Mouse (Mus musculus): ENCODE data around the gene Gdpd1. TPM values are rescaled to one million over a fixed set of nuclear protein-coding genes. Genes with fewer than 3 reads are reported as not detected.

The Gdpd1 gene
- polyA plus RNA-seq, 1 experiment = 79.5 TPM

- no peak for TF ChIP-seq POLR2A (IDR thresholded peaks at IDR 0.05; ENCODE audit: borderline replicate concordance, extremely low read depth, insufficient read depth, insufficient read length, poor library complexity, severe bottlenecking)
- TF ChIP-seq CTCF (IDR thresholded peaks at IDR 0.05; ENCODE audit: borderline replicate concordance, extremely low read depth, insufficient read depth, insufficient read length) = no peak
- no peak for DNase-seq (ENCODE audit: low read depth)
Measured at GRCm38 (mm10) chr11:86996266-86996665, 77.6 kb downstream of the Gdpd1 start.

DNA sequence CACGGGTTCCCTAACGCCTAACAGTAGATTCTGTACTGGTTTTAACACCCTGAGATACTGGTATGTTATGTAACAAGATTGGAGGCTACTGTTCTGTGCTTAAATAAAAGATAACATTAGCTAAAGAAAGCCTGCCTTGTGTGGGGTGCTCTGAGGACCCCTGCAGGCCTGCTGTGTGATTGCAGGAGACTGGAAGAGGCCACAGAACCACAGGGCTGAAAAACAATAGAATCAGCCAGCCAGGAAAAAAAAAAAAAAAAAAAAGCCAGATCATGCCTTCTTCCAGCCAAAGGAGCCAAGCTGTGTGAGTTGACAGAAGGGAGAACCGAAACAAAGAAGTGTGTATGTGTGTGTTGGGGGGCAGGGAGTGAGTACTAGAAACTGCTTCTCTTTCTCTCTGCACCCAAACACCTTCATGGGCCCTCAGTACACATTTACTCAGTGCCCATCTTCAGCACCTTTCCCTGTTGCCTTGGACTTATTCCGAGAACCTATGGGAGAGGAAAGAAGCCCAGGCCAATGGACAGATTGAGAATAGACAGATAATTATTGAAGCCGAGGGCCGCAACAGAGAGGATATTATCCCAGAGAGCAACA lies 78.1 kb downstream of the Gdpd1 start:
- peak; percentile 92 for DNase-seq (ENCODE audit: low read depth)
- TF ChIP-seq CTCF (IDR thresholded peaks at IDR 0.05; ENCODE audit: borderline replicate concordance, extremely low read depth, insufficient read depth, insufficient read length) (peak; percentile 88), POLR2A (IDR thresholded peaks at IDR 0.05; ENCODE audit: borderline replicate concordance, extremely low read depth, insufficient read depth, insufficient read length, poor library complexity, severe bottlenecking) (no peak)

GRCm38 (mm10) chr11:86994791-86995624 lies 78.9 kb downstream of the Gdpd1 start:
- no peak for DNase-seq (ENCODE audit: low read depth)
- TF ChIP-seq POLR2A (IDR thresholded peaks at IDR 0.05; ENCODE audit: borderline replicate concordance, extremely low read depth, insufficient read depth, insufficient read length, poor library complexity, severe bottlenecking) = no peak
- no peak for TF ChIP-seq CTCF (IDR thresholded peaks at IDR 0.05; ENCODE audit: borderline replicate concordance, extremely low read depth, insufficient read depth, insufficient read length)

- TF ChIP-seq POLR2A (IDR thresholded peaks at IDR 0.05; ENCODE audit: borderline replicate concordance, extremely low read depth, insufficient read depth, insufficient read length, poor library complexity, severe bottlenecking) = no peak
- no peak for TF ChIP-seq CTCF (IDR thresholded peaks at IDR 0.05; ENCODE audit: borderline replicate concordance, extremely low read depth, insufficient read depth, insufficient read length)
- DNase-seq (ENCODE audit: low read depth) = no peak
Measured at GRCm38 (mm10) chr11:86994330-86994729, 79.5 kb downstream of the Gdpd1 start.

GRCm38 (mm10) chr11:86993041-86994037 lies 80.5 kb downstream of the Gdpd1 start, which contains the start of gene Ypel2:
Gene Ypel2 (minus strand): TSS chr11:86993707.
- DNase-seq (ENCODE audit: low read depth) = peak; percentile 99
- TF ChIP-seq CTCF (IDR thresholded peaks at IDR 0.05; ENCODE audit: borderline replicate concordance, extremely low read depth, insufficient read depth, insufficient read length) (no peak), POLR2A (IDR thresholded peaks at IDR 0.05; ENCODE audit: borderline replicate concordance, extremely low read depth, insufficient read depth, insufficient read length, poor library complexity, severe bottlenecking) (peak; percentile 61; the same call in 1 of the 2 replicates)

GRCm38 (mm10) chr11:86992461-86992988 lies 81.3 kb downstream of the Gdpd1 start:
- peak; percentile 40 for DNase-seq (ENCODE audit: low read depth)
- no peak for TF ChIP-seq CTCF (IDR thresholded peaks at IDR 0.05; ENCODE audit: borderline replicate concordance, extremely low read depth, insufficient read depth, insufficient read length)
- TF ChIP-seq POLR2A (IDR thresholded peaks at IDR 0.05; ENCODE audit: borderline replicate concordance, extremely low read depth, insufficient read depth, insufficient read length, poor library complexity, severe bottlenecking) = no peak

DNA sequence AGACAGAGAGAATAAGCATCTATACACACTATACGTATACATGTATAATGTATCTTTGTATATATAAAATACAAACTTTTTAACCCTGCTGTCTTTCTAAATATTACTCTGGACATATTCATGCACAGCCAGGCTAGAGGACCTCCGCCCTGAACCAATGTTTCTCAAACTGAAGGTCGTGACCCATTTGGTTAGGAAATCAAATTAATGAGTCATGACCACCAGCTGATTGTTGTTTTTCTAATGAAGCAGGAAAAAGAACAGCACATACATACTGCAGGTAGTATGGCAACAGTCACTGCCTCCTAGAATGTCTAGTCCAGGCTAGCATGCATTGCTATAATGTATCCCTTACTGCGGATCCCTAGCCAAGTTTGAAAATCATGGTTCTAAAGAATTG lies 82.6 kb downstream of the Gdpd1 start:
- no peak for TF ChIP-seq CTCF (IDR thresholded peaks at IDR 0.05; ENCODE audit: borderline replicate concordance, extremely low read depth, insufficient read depth, insufficient read length)
- DNase-seq (ENCODE audit: low read depth) = no peak

DNA sequence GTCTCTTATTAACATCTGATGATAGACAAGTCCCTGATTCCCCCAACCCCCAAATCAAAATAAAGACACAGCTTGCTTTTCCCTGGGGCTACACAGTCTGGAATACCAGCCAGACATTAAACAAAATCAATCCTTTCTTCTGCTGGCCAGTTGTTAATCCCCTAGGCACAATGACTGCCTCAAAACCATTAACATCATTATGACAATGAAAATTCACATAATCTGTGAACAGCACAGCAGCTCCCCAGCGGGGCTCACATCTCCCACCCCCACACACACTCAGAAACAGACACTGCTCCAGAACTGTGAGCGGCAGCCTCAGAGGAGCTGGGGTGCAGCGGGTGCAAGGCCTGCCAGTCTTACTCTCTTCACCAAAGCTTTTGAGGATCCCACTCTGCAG lies 83.6 kb downstream of the Gdpd1 start:
- TF ChIP-seq POLR2A (IDR thresholded peaks at IDR 0.05; ENCODE audit: borderline replicate concordance, extremely low read depth, insufficient read depth, insufficient read length, poor library complexity, severe bottlenecking) (no peak), CTCF (IDR thresholded peaks at IDR 0.05; ENCODE audit: borderline replicate concordance, extremely low read depth, insufficient read depth, insufficient read length) (no peak)
- DNase-seq (ENCODE audit: low read depth) = peak; percentile 78

DNA sequence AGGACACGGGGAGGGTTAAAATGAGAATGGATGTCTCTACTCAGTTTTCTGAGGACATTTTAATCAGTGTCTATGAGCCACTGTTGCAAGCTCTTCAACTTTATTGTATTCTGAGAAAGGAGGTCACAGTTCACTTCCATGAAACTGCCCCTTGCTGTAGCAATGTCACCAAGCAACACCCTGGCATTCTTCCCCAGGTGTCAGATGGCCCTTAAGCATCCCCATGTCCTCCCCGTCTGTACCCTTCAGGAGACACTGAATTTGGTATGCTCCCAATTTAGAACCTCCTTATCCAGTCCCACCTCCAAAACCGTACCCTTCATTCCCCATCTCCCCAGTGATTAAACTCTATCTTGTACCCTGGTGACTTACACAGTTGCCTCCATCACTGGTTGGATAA lies 88.9 kb downstream of the Gdpd1 start:
- no peak for TF ChIP-seq POLR2A (IDR thresholded peaks at IDR 0.05; ENCODE audit: borderline replicate concordance, extremely low read depth, insufficient read depth, insufficient read length, poor library complexity, severe bottlenecking)
- no peak for TF ChIP-seq CTCF (IDR thresholded peaks at IDR 0.05; ENCODE audit: borderline replicate concordance, extremely low read depth, insufficient read depth, insufficient read length)

More for the DNA sequence above, 88.9 kb downstream of the Gdpd1 start:
- DNase-seq (ENCODE audit: low read depth) = no peak

Other genes starting within 250 kb of the Gdpd1 start
- gene Ypel2, start 80.4 kb downstream of the Gdpd1 start, polyA plus RNA-seq (2012; rRNA removed) = 6.3 and 6.6 TPM in 2 replicates
- 19.8 and 21.4 TPM in 2 replicates for gene Smg8, start 12.7 kb upstream of the Gdpd1 start, polyA plus RNA-seq (2012; rRNA removed)
- gene Prr11, start 34.6 kb upstream of the Gdpd1 start, polyA plus RNA-seq (2012; rRNA removed) = 7.1 and 8.6 TPM in 2 replicates
- gene Ska2, start 35.2 kb upstream of the Gdpd1 start, polyA plus RNA-seq (2012; rRNA removed) = 48.1 and 65.3 TPM in 2 replicates
- gene Trim37, start 53.0 kb upstream of the Gdpd1 start, polyA plus RNA-seq (2012; rRNA removed) = 41.8 and 63.4 TPM in 2 replicates

Measured in brain, embryonic 14.5 days (tissue).